Mouse (Mus musculus) neural tube, embryonic 14.5 days (tissue): ENCODE data around the gene Emd. TPM values are rescaled to one million over a fixed set of nuclear protein-coding genes. Genes with fewer than 3 reads are reported as not detected.
A peak's percentile ranks its signal among the peaks of the same experiment; 100 is the strongest.

Experiments used
- ATAC-seq: fragments of 200-750 bp; cut with Nextera tagmentation; 2 replicates; pipeline ENCODE4 v1.8.0; 2017; ENCODE audit warnings: low read depth, mild to moderate bottlenecking, moderate TSS enrichment, moderate library complexity
- H3K27ac ChIP-seq: fragments of 300-500 bp; sonication (generic); 2 replicates; pipeline ENCODE4 v1.5.1; 2014; ENCODE audit warnings: low read depth, mild to moderate bottlenecking, control low read depth, low read length, moderate library complexity, mixed read lengths
- H3K27me3 ChIP-seq: fragments of 300-500 bp; sonication (generic); 2 replicates; pipeline ENCODE4 v1.6.1; 2014; ENCODE audit warnings: low read length; ENCODE audit not compliant: control insufficient read depth, insufficient read depth
- H3K36me3 ChIP-seq: fragments of 300-500 bp; sonication (generic); 2 replicates; pipeline ENCODE4 v1.6.1; 2014; ENCODE audit warnings: low read length, mixed read lengths; ENCODE audit not compliant: control insufficient read depth, insufficient read depth
- H3K4me1 ChIP-seq: fragments of 300-500 bp; sonication (generic); 2 replicates; pipeline ENCODE4 v1.6.1; 2014; ENCODE audit warnings: low read length; ENCODE audit not compliant: control insufficient read depth, insufficient read depth
- H3K4me2 ChIP-seq: fragments of 300-500 bp; sonication (generic); 2 replicates; pipeline ENCODE4 v1.6.1; 2014; ENCODE audit warnings: mild to moderate bottlenecking, low read depth, low read length, control low read depth
- H3K4me3 ChIP-seq: fragments of 300-500 bp; sonication (generic); 2 replicates; pipeline ENCODE4 v1.5.1; 2014; ENCODE audit warnings: low read depth, low read length, control low read depth, mixed read lengths
- H3K9ac ChIP-seq: fragments of 300-500 bp; sonication (generic); replicated peaks from 2 replicates; pipeline ENCODE4 v1.6.1; 2014; ENCODE audit warnings: low read depth, mild to moderate bottlenecking, control low read depth, low read length, mixed read lengths
- H3K9me3 ChIP-seq: fragments of 300-500 bp; sonication (generic); 2 replicates; pipeline ENCODE4 v1.6.1; 2016; ENCODE audit warnings: low read length; ENCODE audit not compliant: control insufficient read depth
- WGBS: fragments of 180-500 bp; shearing (Covaris S2); extraction: QIAGEN DNeasy Blood & Tissue Kit; methylation state at CpG from one replicate; pipeline ENCODE4 v1.1.7; 2014; 5-methylcytosine and 5-hydroxymethylcytosine counted together
- polyA plus RNA-seq: library from polyadenylated mRNA; unstranded; fragments of >200 nt; fragmentation: Nextera tagmentation; extraction: Ambion mirVana; gene quantifications from 2 replicates; pipeline ENCODE4 v1.2.1, GENCODE M21; 2014

Emd gene
- polyA plus RNA-seq, 1 experiment from 2014 or later, result 17.0 TPM

GRCm38 (mm10) chrX:74282395-74283091, 28.1 kb downstream of the Emd start:
- 16% methylated on average over 39 of the region's 39 CpGs for WGBS
- Histone ChIP-seq H3K9ac (peak overlapping the region; percentile 70), H3K36me3 (no peaks in the 10 kb centered on the region), H3K4me1 (0 out of 2 replicates have a peak, but pooled peaks cover 3% of the 10 kb centered on the region), H3K9me3 (no peaks in the 10 kb centered on the region), H3K27ac (peak overlapping the region; percentile 78), H3K4me3 (peak overlapping the region; percentile 50), H3K27me3 (no peaks in the 10 kb centered on the region), H3K4me2 (peak overlapping the region; percentile 72)
- peak; percentile 87 for ATAC-seq

- WGBS, result 58% methylated on average over 5 of the region's 5 CpGs
- Histone ChIP-seq H3K4me2 (peak overlapping the region; percentile 72), H3K27me3 (no peaks in the 10 kb centered on the region), H3K9me3 (no peaks in the 10 kb centered on the region), H3K9ac (peak overlapping the region; percentile 70), H3K36me3 (no peaks in the 10 kb centered on the region), H3K4me3 (peak overlapping the region; percentile 50), H3K4me1 (0 out of 2 replicates have a peak, but pooled peaks cover 3% of the 10 kb centered on the region), H3K27ac (peak overlapping the region; percentile 78)
- peak; percentile 33 for ATAC-seq
Observed at GRCm38 (mm10) chrX:74283092-74283437, 28.6 kb downstream of the Emd start.

- Histone ChIP-seq H3K4me2 (no peak overlapping the region), H3K9ac (no peak overlapping the region), H3K27ac (no peak overlapping the region), H3K9me3 (no peaks in the 10 kb centered on the region), H3K4me1 (no peaks in the 10 kb centered on the region), H3K36me3 (no peaks in the 10 kb centered on the region), H3K27me3 (no peaks in the 10 kb centered on the region), H3K4me3 (no peak overlapping the region)
- no peak for ATAC-seq
- WGBS, result 75% methylated on average over 4 of the region's 4 CpGs
Observed at GRCm38 (mm10) chrX:74293431-74293830, 38.9 kb downstream of the Emd start.

- H3K27me3 ChIP-seq, result no peaks in the 10 kb centered on the region
- peaks cover 7% of the 10 kb centered on the region for H3K36me3 ChIP-seq
- H3K9me3 ChIP-seq, result no peaks in the 10 kb centered on the region
- H3K4me1 ChIP-seq, result no peaks in the 10 kb centered on the region
- WGBS, result 15% methylated on average over 37 of the region's 37 CpGs
- peak within 1 kb of the TSS; percentile 65 for H3K4me2 ChIP-seq
- H3K4me3 ChIP-seq, result peak within 1 kb of the TSS; percentile 53
- peak within 1 kb of the TSS; percentile 72 for H3K9ac ChIP-seq
- ATAC-seq, result peak; percentile 99
- H3K27ac ChIP-seq, result peak within 1 kb of the TSS; percentile 63
Observed at GRCm38 (mm10) chrX:74296538-74297448, 42.3 kb downstream of the Emd start, which contains the start of gene Atp6ap1. Gene Atp6ap1 (plus strand): TSS chrX:74297097.

GRCm38 (mm10) chrX:74298348-74298747, 43.9 kb downstream of the Emd start:
- no peak overlapping the region for H3K4me3 ChIP-seq
- H3K27me3 ChIP-seq, result no peaks in the 10 kb centered on the region
- no peak overlapping the region for H3K4me2 ChIP-seq
- WGBS, result 80% methylated on average over 1 of the region's 1 CpGs
- H3K27ac ChIP-seq, result no peak overlapping the region
- ATAC-seq, result no peak
- H3K9ac ChIP-seq, result no peak overlapping the region
- no peaks in the 10 kb centered on the region for H3K9me3 ChIP-seq
- H3K36me3 ChIP-seq, result peaks cover 12% of the 10 kb centered on the region
- no peaks in the 10 kb centered on the region for H3K4me1 ChIP-seq

- H3K4me1 ChIP-seq, result no peaks in the 10 kb centered on the region
- no peak overlapping the region for H3K4me2 ChIP-seq
- no peaks in the 10 kb centered on the region for H3K27me3 ChIP-seq
- WGBS, result 83% methylated on average over 3 of the region's 3 CpGs
- peaks cover 16% of the 10 kb centered on the region for H3K36me3 ChIP-seq
- no peak overlapping the region for H3K9ac ChIP-seq
- H3K27ac ChIP-seq, result no peak overlapping the region
- no peaks in the 10 kb centered on the region for H3K9me3 ChIP-seq
- ATAC-seq, result no peak
- no peak overlapping the region for H3K4me3 ChIP-seq
Observed at GRCm38 (mm10) chrX:74299721-74300120, 45.2 kb downstream of the Emd start.

- no peaks in the 10 kb centered on the region; the same call in 1 of the 2 replicates for H3K4me1 ChIP-seq
- no peaks in the 10 kb centered on the region for H3K9me3 ChIP-seq
- peak within 1 kb of the TSS; percentile 63 for H3K4me2 ChIP-seq
- ATAC-seq, result peak; percentile 83
- H3K27ac ChIP-seq, result peak within 1 kb of the TSS; percentile 96
- peak within 1 kb of the TSS; percentile 35 for H3K4me3 ChIP-seq
- H3K27me3 ChIP-seq, result no peaks in the 10 kb centered on the region
- H3K36me3 ChIP-seq, result peaks cover 22% of the 10 kb centered on the region
- WGBS, result 17% methylated on average over 40 of the region's 41 CpGs
- peak within 1 kb of the TSS; percentile 58 for H3K9ac ChIP-seq
Observed at GRCm38 (mm10) chrX:74304867-74305700, 50.6 kb downstream of the Emd start, which contains the start of gene Gdi1. Gene Gdi1 (plus strand): TSS chrX:74304998.
